Mouse (Mus musculus): ENCODE measurements around the gene Nr1h4.

Gene Nr1h4

DNA sequence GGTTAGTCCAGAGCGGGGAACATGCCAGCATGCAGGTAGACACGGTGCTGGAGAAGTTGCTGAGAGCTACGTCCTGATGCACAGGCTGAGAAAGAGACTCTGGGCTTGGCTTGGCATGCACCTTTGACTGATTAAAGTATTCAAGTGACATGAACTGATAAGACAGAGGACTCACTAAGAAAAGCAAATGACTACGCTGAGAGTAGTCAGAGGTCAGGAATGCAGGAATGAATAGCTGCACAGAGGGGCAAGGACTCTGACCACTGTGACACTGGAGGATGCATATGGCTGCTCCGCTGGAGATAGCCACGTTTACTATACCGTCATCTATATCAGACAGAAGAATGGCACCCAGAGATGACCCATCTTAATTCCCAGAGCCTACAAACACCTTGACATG lies 94.0 kb downstream of the Nr1h4 start:
- in situ Hi-C loops (cut with MboI; ENCODE audit: unreplicated experiment in 2 of 2), result loop anchor here (25.0 kb wide), 3 partner anchors 1027 to 1748 kb away; partner anchors contain the start of gene Tmpo (in 1 of the 2)

DNA sequence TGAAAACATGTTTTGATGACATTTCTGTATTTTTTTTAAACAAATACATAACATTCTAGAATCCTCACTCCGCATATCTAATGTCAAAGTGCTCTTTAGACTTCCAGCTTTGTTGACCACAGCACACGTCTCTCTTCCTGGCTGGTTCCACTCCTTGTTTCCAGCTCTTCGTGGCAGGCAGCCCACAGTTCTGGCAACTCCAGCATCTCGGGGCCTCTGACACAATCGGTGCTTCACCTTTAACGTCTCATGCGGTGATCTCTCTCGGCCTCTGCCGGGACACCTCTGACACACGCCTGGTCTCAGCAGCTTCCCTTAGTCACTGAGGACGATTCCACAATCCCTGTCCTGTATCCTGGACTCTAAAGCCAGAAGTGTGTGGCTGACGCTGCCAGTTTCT lies 95.4 kb downstream of the Nr1h4 start:
- in situ Hi-C loops (cut with MboI; ENCODE audit: unreplicated experiment in 2 of 2), result loop anchor here (25.0 kb wide), 3 partner anchors 1026 to 1749 kb away; partner anchors contain the start of gene Tmpo (in 1 of the 2)

DNA sequence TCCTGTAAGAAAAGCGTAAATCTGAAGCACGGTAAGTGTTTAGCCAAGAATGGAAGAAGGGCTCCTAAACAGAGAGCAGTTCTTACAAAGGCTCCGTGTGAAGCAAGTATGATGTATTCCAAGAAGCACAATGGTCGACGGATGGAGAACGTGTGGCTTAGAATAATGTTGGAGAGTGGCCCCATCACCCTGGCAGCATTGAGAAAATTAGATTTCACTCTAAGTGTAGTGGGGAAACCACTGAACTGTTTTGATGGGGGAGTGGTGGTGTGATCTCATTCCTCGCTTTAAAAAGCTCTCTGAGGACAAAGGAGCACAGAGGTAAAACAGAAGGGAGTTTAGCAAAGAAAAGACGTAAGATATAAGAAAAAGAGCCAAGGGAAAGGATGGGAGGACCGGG lies 95.9 kb downstream of the Nr1h4 start:
- in situ Hi-C loops (cut with MboI; ENCODE audit: unreplicated experiment in 2 of 2), result loop anchor here (25.0 kb wide), 3 partner anchors 1025 to 1750 kb away; partner anchors contain the start of gene Tmpo (in 1 of the 2)

DNA sequence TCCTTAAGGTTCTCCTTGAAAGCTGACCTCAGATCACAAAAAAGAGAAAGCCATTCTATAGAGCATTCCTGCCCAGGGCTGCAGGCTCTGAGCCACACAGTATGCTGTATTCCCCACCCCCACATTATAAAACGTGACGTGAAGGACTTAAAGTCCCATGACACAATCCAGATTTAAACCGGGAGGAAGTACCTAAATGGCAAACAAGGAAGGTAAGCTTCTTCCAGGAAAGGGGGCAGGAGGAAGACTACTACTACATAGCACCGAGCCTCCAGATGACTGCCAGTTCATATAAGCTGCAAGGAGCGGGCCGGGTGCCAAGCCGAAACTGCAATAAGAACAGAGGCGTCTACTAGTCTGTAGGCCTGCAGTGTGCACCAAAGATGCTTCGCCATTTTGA lies 97.5 kb downstream of the Nr1h4 start:
- in situ Hi-C loops (cut with MboI; ENCODE audit: unreplicated experiment in 2 of 2), result loop anchor here (25.0 kb wide), 3 partner anchors 1024 to 1751 kb away; partner anchors contain the start of gene Tmpo (in 1 of the 2)

DNA sequence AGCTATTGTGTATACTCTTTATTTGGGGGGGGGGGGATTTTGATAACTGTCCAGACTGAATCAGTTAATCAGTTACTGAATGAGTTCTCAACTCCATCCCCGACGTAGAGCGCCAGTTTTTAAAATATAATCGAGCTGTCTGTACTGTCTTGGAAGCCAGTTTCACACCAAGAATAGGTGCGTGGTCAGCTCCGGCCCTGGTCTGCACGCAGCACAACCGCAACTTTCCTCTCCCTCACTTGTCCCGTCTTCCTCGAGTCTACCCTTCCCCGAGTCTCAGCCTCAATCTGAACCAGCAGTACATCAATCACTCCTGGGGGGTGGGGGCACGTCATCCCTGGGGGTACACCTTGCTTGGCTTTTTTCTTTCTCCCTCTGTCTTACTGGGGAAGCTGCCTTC lies 98.0 kb downstream of the Nr1h4 start:
- in situ Hi-C loops (cut with MboI; ENCODE audit: unreplicated experiment in 2 of 2), result loop anchor here (25.0 kb wide), 3 partner anchors 1023 to 1752 kb away; partner anchors contain the start of gene Tmpo (in 1 of the 2)

DNA sequence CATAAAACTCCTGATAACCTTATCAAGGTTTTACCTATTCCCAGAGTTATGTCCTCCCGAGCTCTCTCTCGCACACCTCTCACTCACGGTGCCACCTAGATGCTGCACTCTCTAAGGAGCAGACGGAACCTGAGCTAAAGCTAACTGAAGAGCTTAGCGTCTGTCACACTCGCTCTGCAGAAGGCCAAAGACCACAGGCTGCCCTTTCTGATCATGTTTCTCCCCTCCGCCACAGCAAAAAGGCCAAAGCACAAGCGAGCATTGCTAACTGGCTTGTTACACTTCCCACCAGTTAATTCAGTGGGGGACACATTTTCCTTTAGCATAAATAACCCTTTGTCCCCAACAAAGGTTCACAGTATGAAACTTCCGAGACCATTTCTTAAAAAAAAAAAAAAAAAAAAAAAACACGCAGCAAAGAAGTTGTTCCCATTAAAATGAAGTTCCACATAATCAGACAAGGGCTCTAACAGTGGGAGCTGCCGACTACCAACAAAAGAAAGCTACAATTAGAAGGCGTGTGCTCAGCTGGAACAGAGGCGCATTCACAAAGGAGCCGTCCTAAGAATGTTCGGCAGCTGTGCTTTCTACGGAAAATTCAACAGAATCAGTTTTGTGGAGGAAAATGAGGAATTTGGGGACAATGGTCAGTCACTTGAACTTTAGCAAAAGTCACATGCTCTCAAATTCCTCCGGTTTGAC lies 98.7 kb downstream of the Nr1h4 start:
- in situ Hi-C loops (cut with MboI; ENCODE audit: unreplicated experiment in 2 of 2), result loop anchor here (25.0 kb wide), 3 partner anchors 1022 to 1753 kb away; partner anchors contain the start of gene Tmpo (in 1 of the 2)

DNA sequence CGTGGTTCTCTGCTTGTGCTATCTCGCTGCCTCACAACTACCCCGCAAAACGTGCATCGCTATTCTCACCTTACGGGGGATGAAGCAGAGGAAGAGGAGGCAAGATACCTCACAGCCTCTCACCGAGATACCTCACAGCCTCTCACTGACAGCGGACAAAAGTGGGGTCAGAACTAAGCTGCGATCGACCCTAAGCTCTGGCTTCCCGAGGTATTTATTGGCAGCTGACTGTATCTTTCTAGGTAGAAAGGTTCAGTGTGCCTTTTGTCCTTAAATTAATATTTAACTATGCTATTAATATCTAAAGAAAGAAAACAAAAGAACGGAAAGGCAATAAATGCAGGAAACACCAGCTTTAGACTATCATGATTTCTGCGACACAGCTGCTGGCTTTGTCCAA lies 100.6 kb downstream of the Nr1h4 start:
- in situ Hi-C loops (cut with MboI; ENCODE audit: unreplicated experiment in 2 of 2), result loop anchor here (25.0 kb wide), 3 partner anchors 1020 to 1755 kb away; partner anchors contain the start of gene Tmpo (in 1 of the 2)

DNA sequence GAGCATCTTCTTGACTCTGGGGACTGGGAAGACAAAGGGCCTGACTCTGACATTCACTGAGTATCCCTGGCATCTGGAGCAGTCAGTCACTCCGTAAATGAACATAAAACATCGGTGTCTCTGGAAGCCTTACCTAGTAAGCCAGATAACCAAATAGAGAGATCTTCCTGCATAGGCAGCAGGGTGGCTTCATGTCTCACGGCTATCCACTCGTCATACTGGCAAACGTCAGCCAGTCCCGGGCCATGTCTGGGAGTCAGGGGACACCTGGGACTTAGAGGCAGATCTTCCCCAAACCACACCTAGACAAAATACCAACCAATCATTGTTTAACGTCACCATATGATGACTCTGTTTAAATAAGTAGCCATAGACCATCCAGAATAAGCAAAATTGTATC lies 102.6 kb downstream of the Nr1h4 start:
- in situ Hi-C loops (cut with MboI; ENCODE audit: unreplicated experiment in 2 of 2), result loop anchor here (25.0 kb wide), 3 partner anchors 1018 to 1757 kb away; partner anchors contain the start of gene Tmpo (in 1 of the 2)

DNA sequence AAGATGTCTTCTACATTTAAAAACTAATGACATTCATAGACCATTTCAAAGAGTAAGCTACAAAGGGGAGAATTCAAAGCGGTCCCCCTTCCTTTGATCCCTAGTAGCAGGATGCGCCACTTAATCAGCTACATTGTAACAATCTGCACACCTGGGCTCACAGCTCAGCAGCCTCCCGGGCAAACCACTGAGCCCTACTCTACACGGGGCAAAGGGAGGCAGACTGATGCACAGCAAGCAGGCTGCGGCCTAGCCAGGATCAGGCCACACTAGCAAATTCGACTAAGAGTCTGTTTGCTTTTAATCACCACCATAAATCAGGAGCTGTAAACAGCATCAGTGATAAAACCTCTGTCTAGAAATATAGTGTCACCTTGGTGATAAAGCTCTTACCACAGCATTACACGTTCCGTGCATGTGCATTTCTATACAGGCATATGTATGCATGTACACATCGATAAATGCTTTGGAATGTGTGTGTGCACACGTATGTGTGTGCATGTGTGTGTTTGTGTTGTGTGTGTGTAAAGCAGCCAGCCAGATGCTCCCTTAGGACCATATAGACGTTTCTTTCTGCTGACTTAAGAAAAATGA lies 108.5 kb downstream of the Nr1h4 start:
- in situ Hi-C loops (cut with MboI; ENCODE audit: unreplicated experiment in 2 of 2), result loop anchor here (25.0 kb wide), 3 partner anchors 1013 to 1762 kb away; partner anchors contain the start of gene Tmpo (in 1 of the 2)

DNA sequence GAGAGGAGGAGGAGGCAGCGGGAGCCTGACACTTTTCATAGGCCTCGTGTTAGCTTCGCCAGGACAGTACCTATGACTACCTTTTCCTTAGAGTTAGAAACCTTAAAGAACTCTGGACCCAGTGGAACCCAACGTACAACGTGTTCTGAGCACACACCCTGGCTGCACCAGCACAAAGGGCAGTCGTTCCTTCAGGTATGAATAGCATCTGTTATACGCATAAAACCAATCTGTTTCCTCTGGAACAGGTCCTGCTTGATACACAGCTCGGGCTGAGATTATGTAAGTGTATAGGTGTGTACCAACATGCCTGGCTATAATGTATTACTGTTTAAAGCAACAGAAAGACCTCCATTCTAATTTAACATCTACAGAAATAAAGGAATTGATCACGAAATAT lies 109.2 kb downstream of the Nr1h4 start:
- in situ Hi-C loops (cut with MboI; ENCODE audit: unreplicated experiment in 2 of 2), result no loop called here

DNA sequence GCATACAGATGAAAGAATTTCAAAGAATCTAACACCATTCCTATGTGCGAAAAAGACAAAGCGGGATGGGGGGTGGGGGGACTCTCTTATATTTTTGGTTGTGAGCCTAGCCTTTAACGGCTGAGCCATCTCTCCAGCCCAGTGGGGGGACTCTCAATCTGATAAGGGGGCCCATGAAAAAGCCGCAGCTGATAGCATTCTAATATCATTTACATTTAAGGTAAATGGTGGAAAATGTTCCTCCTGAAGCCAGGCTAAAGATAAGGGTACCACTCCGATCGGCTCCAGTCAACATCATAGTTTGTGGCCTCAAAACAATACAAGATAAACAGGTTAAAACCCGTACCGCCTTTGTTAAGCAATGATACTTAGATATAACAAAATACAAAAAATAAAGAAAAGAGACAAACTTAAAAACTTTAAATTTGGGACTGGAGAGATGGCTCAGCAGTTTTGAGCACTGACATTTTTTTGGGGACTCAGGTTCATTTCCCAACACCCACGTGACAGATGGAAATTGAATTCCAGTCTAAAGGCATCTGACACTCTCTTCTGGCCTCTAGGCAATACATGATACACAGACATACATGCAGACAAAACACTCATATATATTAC lies 110.1 kb downstream of the Nr1h4 start:
- in situ Hi-C loops (cut with MboI; ENCODE audit: unreplicated experiment in 2 of 2), result no loop called here

DNA sequence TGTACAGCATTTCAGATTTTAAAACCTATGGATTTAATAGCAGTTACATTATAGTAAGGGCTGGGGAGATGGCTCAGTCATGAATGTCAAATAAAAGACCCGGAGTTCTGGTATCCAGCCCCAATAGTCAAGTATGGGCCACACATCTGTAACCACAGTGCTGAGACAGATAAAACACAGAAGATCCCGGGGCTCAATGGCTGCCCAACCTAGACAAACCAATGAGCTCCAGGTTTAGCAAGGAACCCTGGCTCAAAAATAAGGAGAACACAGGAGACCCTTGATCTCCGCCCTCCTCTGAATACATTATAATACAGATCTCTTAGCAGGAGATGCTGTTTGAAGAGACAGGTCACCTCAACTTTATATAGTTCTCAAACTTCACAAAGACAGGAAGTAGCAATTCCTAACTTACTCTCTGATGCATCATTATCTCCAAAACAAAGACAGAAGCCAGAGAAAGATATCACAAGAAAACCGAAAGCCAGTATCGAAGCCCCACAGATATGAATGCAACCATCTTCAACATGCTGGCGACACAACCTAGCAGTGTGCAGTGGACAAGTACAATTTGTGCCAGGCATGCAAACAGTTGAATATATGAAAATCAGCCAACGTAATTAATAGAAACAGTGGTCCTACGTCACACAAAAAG lies 110.8 kb downstream of the Nr1h4 start:
- in situ Hi-C loops (cut with MboI; ENCODE audit: unreplicated experiment in 2 of 2), result no loop called here

DNA sequence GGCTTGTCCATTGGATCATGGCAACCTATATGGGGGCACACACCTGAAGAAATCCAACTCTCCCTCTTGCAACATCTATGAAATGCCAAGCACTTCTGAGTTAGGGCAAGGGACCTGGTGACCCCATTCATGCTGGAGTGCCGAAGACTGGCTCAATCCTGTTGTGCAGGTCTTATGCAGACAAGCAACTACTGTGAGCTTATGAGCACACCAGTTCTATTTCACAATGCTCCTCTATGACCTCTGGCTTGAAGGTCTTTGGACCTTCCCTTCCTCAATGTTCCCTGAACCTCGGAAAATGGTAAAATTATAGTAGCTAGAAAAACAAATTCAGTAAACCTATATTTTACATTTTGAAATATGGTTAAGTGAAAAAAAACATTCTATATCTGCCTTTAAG lies 115.4 kb downstream of the Nr1h4 start:
- in situ Hi-C loops (cut with MboI; ENCODE audit: unreplicated experiment in 2 of 2), result no loop called here

DNA sequence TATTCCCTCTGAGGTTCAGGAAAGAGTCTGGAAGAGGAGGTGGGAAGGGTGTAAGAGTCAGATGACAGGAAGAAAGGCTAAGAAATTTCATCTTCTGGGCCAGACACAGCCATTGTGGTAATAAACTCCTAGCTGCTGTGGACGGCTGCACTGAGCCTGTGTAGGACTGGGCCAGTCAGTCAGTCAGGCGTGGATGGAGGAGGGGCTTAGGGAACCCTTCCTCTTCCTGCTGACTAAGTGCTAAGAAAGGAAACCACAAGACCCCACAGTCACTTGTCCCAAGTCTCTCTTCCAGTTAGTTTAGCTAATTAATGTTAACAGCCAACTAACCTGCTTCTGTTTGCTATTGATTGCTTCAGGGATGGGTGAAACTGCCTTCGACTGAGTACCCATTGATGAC lies 117.9 kb downstream of the Nr1h4 start:
- in situ Hi-C loops (cut with MboI; ENCODE audit: unreplicated experiment in 2 of 2), result no loop called here

DNA sequence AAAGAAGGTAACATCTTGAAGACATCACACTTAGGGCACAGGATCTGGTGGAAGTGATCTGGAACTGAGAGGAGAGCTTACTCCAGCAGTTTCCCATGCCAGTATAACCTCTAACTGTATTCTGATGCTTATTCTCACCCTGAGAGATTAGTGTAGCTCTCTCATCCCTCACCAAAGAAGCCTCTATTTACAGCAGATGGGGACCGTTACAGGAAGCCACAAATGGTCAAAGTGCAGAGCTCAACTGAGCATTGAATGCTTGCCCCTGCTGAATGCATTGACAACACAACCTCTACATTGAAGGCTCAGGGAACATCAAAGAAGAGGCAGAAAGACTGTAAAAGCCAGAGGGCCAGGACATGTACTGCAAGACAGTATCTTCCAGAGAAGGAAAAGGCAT lies 125.8 kb downstream of the Nr1h4 start:
- in situ Hi-C loops (cut with MboI; ENCODE audit: unreplicated experiment in 2 of 2), result loop anchor here in 1 of 2 experiments (5.0 kb wide), 1 partner anchor 55 kb away; no protein-coding TSS in a partner anchor

DNA sequence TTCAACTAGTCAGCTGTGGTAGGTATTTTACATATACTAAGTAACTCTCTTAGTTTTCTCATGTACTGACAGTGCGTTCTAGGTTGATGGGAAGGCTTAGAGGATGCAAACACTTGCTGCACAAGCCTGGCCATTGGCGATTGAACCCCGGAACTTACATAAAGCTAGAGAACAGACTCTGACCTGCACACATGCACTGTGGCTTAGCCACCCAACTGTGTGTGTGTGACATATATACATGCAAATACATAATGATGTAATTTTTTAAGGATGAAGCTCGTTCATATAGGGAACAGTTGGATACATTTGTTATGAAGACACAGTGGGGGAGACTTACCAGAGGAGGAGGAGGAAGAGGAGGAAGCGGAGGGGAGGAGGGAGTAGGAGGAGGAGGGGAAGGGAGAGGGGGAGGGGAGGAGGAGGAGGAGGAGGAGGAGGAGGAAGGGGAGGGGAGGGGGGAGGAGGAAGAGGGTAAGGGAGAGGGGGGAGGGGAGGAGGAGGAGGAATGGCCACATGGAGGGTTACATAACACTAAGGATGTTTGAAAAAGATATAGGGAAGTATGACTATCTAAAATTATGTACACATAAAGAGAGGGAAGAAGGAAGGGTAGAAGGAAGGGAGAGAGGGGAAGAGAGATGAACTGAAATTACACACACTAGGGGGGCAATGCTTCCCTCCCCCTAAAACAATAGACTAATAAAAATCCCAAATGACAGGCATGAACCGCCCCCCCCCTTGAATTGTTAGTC lies 126.5 kb downstream of the Nr1h4 start:
- in situ Hi-C loops (cut with MboI; ENCODE audit: unreplicated experiment in 2 of 2), result loop anchor here in 1 of 2 experiments (5.0 kb wide), 1 partner anchor 55 kb away; no protein-coding TSS in a partner anchor

DNA sequence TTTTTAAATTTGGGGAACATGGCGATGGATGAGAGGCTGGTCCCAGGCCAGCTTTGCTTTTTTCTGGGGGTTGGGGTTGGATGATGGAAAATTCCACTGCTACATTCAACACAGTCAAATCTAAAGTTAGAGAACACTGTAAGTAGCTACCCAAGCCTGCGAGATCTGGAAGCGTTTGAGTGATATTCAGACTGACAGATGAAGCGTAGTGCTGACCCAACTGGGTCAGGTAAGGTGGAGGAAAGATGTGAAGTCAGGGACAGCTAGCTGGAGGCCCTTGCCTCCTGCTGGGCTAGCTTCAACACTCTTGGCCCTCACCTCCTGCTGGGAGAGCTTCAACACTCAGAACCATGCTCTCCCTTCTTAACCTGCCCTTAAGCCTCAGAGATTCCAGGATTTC lies 128.4 kb downstream of the Nr1h4 start:
- in situ Hi-C loops (cut with MboI; ENCODE audit: unreplicated experiment in 2 of 2), result loop anchor here in 1 of 2 experiments (5.0 kb wide), 1 partner anchor 57 kb away; no protein-coding TSS in a partner anchor

All from v-Abl transformed pro-B cells (cell line).